Mouse (Mus musculus) hindbrain, embryonic 13.5 days (tissue): ENCODE data around the gene Samd14. TPM values are rescaled to one million over a fixed set of nuclear protein-coding genes. Genes with fewer than 3 reads are reported as not detected.

Source experiments
- ATAC-seq: fragments of 200-750 bp; cut with Nextera tagmentation; 2 replicates; pipeline ENCODE4 v1.8.0; 2017; ENCODE audit warnings: moderate TSS enrichment; ENCODE audit not compliant: low FRiP score
- H3K27ac ChIP-seq: fragments of 300-500 bp; sonication (generic); 2 replicates; pipeline ENCODE4 v1.5.1; 2015; ENCODE audit warnings: inconsistent platforms, mild to moderate bottlenecking, moderate library complexity
- H3K27me3 ChIP-seq: fragments of 300-500 bp; sonication (generic); 2 replicates; pipeline ENCODE4 v1.6.1; 2015; ENCODE audit warnings: mild to moderate bottlenecking, inconsistent platforms
- H3K36me3 ChIP-seq: fragments of 300-500 bp; sonication (generic); 2 replicates; pipeline ENCODE4 v1.6.1; 2015; ENCODE audit warnings: mild to moderate bottlenecking, inconsistent platforms
- H3K4me1 ChIP-seq: fragments of 300-500 bp; sonication (generic); replicated peaks from 2 replicates; pipeline ENCODE4 v1.6.1; 2015; ENCODE audit warnings: inconsistent platforms
- H3K4me2 ChIP-seq: fragments of 300-500 bp; sonication (generic); 2 replicates; pipeline ENCODE4 v1.6.1; 2015; ENCODE audit warnings: inconsistent platforms, mild to moderate bottlenecking, moderate library complexity
- H3K4me3 ChIP-seq: fragments of 300-500 bp; sonication (generic); 2 replicates; pipeline ENCODE4 v1.5.1; 2015; ENCODE audit warnings: mild to moderate bottlenecking, inconsistent platforms
- H3K9ac ChIP-seq: fragments of 300-500 bp; sonication (generic); 2 replicates; pipeline ENCODE4 v1.6.1; 2015; ENCODE audit warnings: mild to moderate bottlenecking, inconsistent platforms
- H3K9me3 ChIP-seq: fragments of 300-500 bp; sonication (generic); 2 replicates; pipeline ENCODE4 v1.6.1; 2016; ENCODE audit warnings: inconsistent platforms
- WGBS: fragments of 180-500 bp; shearing (Covaris S2); methylation state at CpG from one replicate; pipeline ENCODE4 v1.1.7; 2015; 5-methylcytosine and 5-hydroxymethylcytosine counted together
- polyA plus RNA-seq: library from polyadenylated mRNA; unstranded; fragments of >200 nt; fragmentation: Nextera tagmentation; extraction: Ambion mirVana; gene quantifications from 2 replicates; pipeline ENCODE4 v1.2.1, GENCODE M21; 2015

Gene Samd14
- polyA plus RNA-seq, 1 experiment from 2014 or later: 132 TPM

DNA sequence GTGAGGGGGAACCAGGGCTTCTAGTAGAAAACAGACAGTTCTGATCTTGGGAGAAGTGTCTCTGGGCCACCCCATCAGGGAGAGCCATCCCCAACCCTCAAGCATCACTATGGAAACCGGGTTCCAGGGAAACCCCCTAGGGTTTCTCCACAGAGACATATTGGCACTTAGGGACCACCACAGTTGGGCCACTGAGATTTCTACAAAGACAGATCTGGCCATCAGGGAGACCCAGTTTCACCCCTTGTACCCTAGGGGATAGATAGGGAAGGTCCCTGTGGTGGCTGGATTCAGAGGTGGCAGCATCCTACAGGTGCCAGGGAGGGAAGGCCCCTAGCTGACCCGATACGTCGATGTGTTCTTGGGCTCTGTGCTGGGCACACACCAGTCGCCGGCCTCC is 17.2 kb downstream of the Samd14 start:
- H3K4me3 ChIP-seq: no peak overlapping the region
- H3K4me2 ChIP-seq: no peak overlapping the region
- H3K27me3 ChIP-seq: no peaks in the 10 kb centered on the region
- WGBS: 83% methylated on average over 6 of the region's 6 CpGs
- no peaks in the 10 kb centered on the region for H3K9me3 ChIP-seq
- ATAC-seq: no peak
- no peak overlapping the region for H3K9ac ChIP-seq
- 0 out of 2 replicates have a peak overlapping the region, but pooled peaks have one; percentile 6 for H3K27ac ChIP-seq
- H3K36me3 ChIP-seq: peaks cover 50% of the 10 kb centered on the region
- peaks cover 19% of the 10 kb centered on the region for H3K4me1 ChIP-seq

DNA sequence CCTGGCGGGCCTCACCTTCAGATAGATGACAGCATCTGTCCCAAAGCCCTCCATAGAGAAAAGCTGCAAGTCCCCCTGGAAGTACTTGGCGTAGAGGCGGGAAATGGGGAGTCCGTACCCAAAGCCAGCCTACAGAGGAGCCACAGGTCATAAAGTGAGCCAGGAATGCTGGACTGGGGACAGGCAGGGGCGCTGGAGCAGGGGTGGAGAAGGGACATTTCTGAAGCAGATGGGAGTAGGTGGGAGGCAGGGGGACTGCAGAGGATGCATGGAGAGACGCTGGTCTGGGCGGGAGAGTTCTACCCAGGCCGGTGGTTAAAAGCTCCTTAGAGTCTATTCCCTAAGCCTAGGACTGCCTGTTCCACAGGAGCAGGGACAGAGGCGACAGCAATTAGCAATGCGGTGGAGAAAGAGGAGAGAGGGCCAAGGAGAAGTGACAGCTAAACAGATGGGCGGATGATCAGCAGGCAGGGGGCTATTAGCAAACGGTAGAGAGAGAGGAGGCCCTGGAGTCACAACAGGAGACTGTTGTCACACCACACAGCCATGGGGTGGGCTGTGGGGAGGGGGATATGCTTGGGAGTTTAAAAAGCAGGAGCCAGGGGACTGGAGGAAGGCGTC is 18.3 kb downstream of the Samd14 start:
- no peak overlapping the region for H3K4me3 ChIP-seq
- no peak for ATAC-seq
- peaks cover 19% of the 10 kb centered on the region for H3K4me1 ChIP-seq
- no peaks in the 10 kb centered on the region for H3K9me3 ChIP-seq
- WGBS: 32% methylated on average over 13 of the region's 13 CpGs
- no peaks in the 10 kb centered on the region for H3K27me3 ChIP-seq
- H3K27ac ChIP-seq: peak overlapping the region; percentile 60
- peak overlapping the region; percentile 43 for H3K9ac ChIP-seq
- H3K4me2 ChIP-seq: no peak overlapping the region
- peaks cover 38% of the 10 kb centered on the region for H3K36me3 ChIP-seq

DNA sequence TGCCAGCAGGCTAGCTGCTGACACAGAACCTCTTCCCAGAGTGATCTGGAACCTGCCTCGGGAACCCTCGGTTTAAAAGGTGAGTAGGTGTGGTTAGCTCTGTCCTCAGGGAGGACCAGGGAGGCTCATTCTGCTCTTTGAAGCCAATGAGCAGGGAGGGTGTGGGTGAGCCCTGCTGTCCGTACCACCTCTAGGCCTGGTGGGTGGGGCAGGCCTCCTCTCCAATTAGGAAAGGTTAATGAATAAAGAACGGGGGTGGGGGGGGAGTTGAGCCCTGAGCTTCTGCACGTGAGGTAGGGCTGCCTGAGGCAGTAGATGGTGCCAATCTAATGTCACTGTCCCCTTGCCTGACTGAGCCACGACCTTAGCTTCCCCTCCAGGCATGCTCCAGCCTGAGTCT is 23.3 kb downstream of the Samd14 start:
- peaks cover 3% of the 10 kb centered on the region; the same call in 1 of the 2 replicates for H3K36me3 ChIP-seq
- no peaks in the 10 kb centered on the region for H3K9me3 ChIP-seq
- H3K4me1 ChIP-seq: peaks cover 8% of the 10 kb centered on the region
- ATAC-seq: no peak
- H3K27me3 ChIP-seq: no peaks in the 10 kb centered on the region
- H3K27ac ChIP-seq: no peak overlapping the region
- WGBS: 35% methylated on average over 6 of the region's 6 CpGs
- no peak overlapping the region for H3K4me2 ChIP-seq
- no peak overlapping the region for H3K4me3 ChIP-seq
- no peak overlapping the region for H3K9ac ChIP-seq

DNA sequence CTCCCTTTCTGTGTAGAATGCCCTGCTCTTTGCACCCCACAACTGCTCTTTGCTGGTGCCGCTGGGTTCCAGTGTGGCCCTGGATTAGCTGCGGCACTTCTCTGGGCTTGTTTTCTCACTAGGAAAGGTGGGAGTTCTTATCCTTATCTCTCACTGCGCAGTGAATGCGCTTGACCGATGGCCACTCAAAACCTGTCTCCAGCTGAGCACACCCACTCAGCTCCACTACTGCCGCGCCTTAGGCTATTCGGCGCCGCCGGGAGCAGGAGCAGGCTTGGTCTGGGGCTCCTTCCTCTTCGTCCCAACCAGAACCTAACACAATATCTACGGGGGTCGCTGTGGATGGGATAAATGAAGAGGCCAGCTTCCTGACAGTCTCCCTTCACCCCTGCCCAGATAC is 23.9 kb downstream of the Samd14 start:
- H3K36me3 ChIP-seq: peaks cover 7% of the 10 kb centered on the region
- no peak overlapping the region for H3K4me3 ChIP-seq
- no peak overlapping the region for H3K9ac ChIP-seq
- no peaks in the 10 kb centered on the region for H3K9me3 ChIP-seq
- no peak overlapping the region for H3K4me2 ChIP-seq
- no peak overlapping the region for H3K27ac ChIP-seq
- H3K27me3 ChIP-seq: no peaks in the 10 kb centered on the region
- 0 out of 2 replicates have a peak, but pooled peaks cover 5% of the 10 kb centered on the region for H3K4me1 ChIP-seq
- ATAC-seq: no peak
- WGBS: 76% methylated on average over 14 of the region's 14 CpGs

DNA sequence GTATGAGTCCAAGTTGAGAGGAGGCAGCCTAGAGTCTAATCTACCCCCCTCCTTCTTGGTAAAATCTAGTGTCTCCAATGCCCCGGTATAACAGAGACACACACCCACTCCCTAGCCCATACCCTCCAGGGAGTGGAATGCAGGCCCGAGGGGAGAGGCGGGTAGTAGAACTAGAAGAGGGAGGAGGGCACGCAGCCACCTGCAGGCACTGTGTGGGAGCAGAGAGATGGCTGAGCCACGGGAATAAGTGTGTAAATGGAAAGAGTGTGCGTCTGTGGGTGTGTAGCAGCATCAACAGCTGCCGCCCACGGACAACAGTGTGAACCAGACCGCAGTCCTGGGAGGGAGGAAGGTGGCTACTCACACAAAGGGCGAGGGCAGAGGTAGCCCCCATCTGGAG is 25.2 kb downstream of the Samd14 start:
- WGBS: 66% methylated on average over 10 of the region's 10 CpGs
- H3K4me3 ChIP-seq: no peak overlapping the region
- 0 out of 2 replicates have a peak overlapping the region, but pooled peaks have one; percentile 3 for H3K9ac ChIP-seq
- no peak overlapping the region for H3K27ac ChIP-seq
- no peaks in the 10 kb centered on the region for H3K27me3 ChIP-seq
- no peak overlapping the region for H3K4me2 ChIP-seq
- no peaks in the 10 kb centered on the region for H3K9me3 ChIP-seq
- peaks cover 8% of the 10 kb centered on the region for H3K36me3 ChIP-seq
- ATAC-seq: no peak
- H3K4me1 ChIP-seq: peaks cover 5% of the 10 kb centered on the region

DNA sequence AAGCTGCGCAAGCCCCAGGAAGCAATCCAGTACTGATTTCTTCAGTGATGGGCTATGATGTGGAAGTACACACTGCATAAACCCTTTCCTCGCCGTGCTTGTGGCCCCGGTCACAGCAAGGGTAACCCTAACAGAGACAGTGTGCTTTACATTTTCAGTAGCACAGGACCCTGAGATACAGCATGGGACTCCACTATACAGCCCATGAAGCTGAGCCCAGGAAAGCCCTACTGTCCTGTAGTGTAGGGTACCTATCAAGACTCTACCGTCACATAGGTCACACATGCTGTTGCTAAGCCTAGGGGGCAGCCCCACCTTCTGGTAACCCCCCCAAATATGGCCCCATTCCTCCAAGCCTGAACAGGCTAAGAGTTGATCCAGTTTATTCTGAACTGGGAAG is 26.8 kb downstream of the Samd14 start:
- Histone ChIP-seq H3K9ac (no peak overlapping the region), H3K36me3 (peaks cover 8% of the 10 kb centered on the region)

DNA sequence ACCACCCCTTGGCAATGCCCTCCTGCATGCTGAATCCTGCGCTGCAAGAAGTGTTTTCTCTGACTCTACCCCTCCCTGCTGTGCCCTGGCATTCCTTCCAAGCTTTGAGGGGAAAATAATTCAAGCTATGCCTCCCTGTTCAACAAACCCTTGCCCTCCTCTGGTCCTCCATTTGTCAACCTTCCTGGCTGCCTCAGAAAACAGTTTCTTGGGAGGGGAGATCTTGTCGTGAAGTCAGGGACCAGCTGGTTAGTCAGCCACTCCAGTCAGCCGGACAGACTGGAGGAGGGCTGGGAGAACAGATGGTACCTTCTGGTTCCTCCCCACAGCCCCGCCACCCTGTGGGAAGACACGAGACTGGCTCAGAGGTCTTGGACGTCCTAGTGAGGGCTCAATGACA is 27.6 kb downstream of the Samd14 start:
- H3K4me3 ChIP-seq: no peak overlapping the region
- H3K36me3 ChIP-seq: peaks cover 5% of the 10 kb centered on the region
- 0 out of 2 replicates have a peak, but pooled peaks cover 5% of the 10 kb centered on the region for H3K27me3 ChIP-seq
- no peaks in the 10 kb centered on the region for H3K9me3 ChIP-seq
- no peak overlapping the region for H3K9ac ChIP-seq
- no peak overlapping the region for H3K4me2 ChIP-seq
- no peak overlapping the region for H3K27ac ChIP-seq
- peaks cover 23% of the 10 kb centered on the region for H3K4me1 ChIP-seq
- WGBS: 52% methylated on average over 6 of the region's 6 CpGs
- ATAC-seq: no peak

More for the DNA sequence above, 26.8 kb downstream of the Samd14 start:
- Histone ChIP-seq H3K27ac (no peak overlapping the region), H3K27me3 (0 out of 2 replicates have a peak, but pooled peaks cover 5% of the 10 kb centered on the region), H3K9me3 (no peaks in the 10 kb centered on the region), H3K4me2 (no peak overlapping the region), H3K4me3 (no peak overlapping the region), H3K4me1 (peaks cover 15% of the 10 kb centered on the region)
- WGBS: 97% methylated on average over 5 of the region's 5 CpGs
- no peak for ATAC-seq

DNA sequence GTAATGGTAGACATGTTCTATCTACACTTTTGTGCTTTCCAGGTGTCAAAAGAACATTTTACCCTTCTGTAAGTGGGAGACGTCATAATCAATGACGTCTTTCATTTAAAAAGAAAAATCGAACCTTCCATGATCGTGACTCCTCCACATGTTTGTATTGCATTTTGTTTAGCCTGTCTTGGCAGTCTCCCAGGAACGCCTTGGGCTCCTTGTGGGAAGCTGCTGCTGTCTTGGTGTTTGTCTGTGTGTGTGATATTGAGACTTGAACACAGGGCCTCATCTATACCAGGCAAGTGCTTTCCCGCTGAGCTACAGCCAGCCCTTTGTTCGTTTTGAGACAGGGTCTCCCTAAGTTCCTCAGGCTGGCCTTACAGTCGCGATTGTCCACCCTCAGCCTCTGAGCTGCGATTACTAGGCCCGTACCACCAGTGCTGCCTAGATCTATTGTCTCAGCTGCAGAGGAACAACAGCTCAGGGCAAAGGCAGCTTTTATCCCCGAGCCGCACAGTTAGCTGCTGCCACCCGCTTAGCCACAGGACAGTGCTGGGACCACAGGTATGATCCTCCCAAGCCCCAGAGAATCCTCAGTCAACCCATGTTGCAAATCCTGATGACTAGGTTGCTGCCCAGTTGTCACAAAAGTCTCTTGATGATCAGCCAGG is 28.6 kb downstream of the Samd14 start:
- no peak overlapping the region for H3K9ac ChIP-seq
- H3K9me3 ChIP-seq: no peaks in the 10 kb centered on the region
- 68% methylated on average over 14 of the region's 14 CpGs for WGBS
- no peak overlapping the region for H3K4me3 ChIP-seq
- peaks cover 24% of the 10 kb centered on the region for H3K4me1 ChIP-seq
- peaks cover 5% of the 10 kb centered on the region for H3K36me3 ChIP-seq
- H3K4me2 ChIP-seq: no peak overlapping the region
- ATAC-seq: no peak
- H3K27ac ChIP-seq: no peak overlapping the region
- H3K27me3 ChIP-seq: 0 out of 2 replicates have a peak, but pooled peaks cover 5% of the 10 kb centered on the region

DNA sequence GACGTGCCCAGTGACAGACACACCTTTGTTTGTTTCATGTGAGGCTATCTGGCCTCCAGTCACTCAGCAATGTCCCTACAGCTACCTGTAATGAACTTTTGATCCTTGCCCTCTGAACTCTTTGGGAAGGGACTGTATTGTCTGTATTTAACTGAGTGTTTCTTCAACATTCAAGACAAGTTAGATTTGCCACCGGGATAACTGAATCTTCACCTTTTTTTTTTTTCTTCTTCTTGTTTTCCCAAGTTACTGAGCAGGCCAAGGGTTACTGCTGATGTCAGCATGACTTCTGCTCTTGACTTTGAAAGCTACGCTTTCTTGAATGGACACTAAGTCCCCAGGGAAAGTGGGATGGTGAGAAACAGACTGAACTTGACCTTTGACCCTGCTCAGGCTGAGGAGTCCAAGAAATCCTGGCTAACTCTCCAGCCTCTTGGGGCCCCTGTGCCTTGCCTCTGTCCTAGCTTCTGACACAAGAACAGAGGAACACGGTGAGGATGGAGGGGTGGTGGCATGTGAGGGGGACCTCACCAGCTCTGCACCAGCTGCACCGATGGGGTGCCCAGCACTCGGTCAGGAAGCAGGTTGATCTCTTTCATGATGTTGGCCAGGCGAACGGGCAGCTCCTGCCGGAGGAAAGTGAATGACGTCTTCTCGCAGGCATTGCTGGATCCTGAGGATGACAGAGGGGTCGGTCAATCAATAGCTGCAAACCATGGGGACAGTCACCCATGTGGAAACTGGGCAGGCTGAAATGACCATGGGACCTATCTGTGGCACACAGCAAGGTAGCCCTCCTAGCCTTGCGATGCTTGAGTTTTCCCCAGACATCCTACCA is 29.4 kb downstream of the Samd14 start:
- Histone ChIP-seq H3K4me2 (no peak overlapping the region), H3K27ac (no peak overlapping the region), H3K36me3 (peaks cover 5% of the 10 kb centered on the region), H3K9me3 (no peaks in the 10 kb centered on the region), H3K27me3 (0 out of 2 replicates have a peak, but pooled peaks cover 5% of the 10 kb centered on the region), H3K4me1 (peaks cover 24% of the 10 kb centered on the region), H3K9ac (peak overlapping the region; percentile 82; the same call in 1 of the 2 replicates), H3K4me3 (no peak overlapping the region)
- 84% methylated on average over 13 of the region's 13 CpGs for WGBS
- ATAC-seq: no peak

DNA sequence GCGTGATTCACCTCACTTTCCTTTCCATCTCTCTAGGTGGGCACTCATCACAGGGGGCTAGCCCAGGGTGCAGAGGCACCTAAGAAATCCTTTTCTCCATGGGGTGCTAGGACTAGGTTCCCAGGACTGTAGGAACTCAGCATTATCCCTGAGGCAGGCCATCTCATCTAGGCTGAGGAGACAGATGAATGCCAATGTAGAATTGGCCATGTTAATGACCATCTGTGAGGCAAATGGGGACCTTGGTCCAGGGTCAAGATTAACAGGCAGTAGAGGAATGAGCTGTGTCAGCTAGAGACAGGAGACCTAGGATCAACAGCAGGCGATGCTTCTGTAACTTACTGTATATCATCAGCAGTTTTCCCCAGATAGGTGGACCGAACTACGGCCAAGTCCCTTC is 30.1 kb downstream of the Samd14 start:
- H3K9ac ChIP-seq: peak overlapping the region; percentile 82; the same call in 1 of the 2 replicates
- H3K4me3 ChIP-seq: peak overlapping the region; percentile 78
- H3K4me1 ChIP-seq: peaks cover 26% of the 10 kb centered on the region
- H3K36me3 ChIP-seq: peaks cover 7% of the 10 kb centered on the region
- peak overlapping the region; percentile 83 for H3K4me2 ChIP-seq
- no peaks in the 10 kb centered on the region for H3K9me3 ChIP-seq
- WGBS: 81% methylated on average over 4 of the region's 4 CpGs
- no peak for ATAC-seq
- H3K27me3 ChIP-seq: peaks cover 8% of the 10 kb centered on the region; the same call in 1 of the 2 replicates
- no peak overlapping the region for H3K27ac ChIP-seq

DNA sequence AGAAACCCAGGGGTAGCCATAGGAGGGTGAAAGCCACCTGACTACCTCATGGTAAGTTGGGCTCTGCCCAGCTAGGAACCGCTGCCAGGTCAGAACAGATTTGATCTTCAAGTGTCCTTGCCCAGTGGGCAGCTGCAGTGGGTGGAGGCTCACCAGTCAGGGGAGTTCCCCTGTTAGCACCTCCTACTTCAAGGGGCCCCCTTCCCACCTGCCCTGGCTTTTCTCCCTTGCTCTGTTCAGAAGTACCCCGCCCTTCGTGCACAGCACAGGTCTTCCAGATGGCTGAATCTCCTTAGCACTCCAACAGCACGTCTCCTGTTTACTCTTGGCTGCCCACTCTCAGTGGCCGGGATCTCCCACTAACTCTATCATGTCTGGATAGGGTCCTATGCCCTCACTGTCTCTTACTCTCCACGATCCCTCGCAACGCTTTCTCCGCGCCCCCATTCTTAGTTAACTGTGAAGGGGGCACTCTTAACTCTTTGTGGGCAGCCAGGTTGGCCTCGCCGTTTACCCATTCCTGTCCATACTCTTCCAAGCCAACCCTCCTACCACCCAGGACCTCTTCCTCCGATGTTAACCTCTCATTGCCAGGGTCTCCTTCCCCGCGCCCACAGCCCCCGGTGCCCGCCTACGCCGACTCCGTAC is 30.9 kb downstream of the Samd14 start:
- Histone ChIP-seq H3K4me1 (peaks cover 26% of the 10 kb centered on the region), H3K9ac (peak overlapping the region; percentile 82), H3K9me3 (no peaks in the 10 kb centered on the region), H3K4me2 (peak overlapping the region; percentile 83), H3K27me3 (peaks cover 15% of the 10 kb centered on the region; the same call in 1 of the 2 replicates), H3K36me3 (peaks cover 14% of the 10 kb centered on the region), H3K27ac (peak overlapping the region; percentile 75), H3K4me3 (peak overlapping the region; percentile 78)
- WGBS: 1% methylated on average over 20 of the region's 20 CpGs
- ATAC-seq: peak; percentile 30
